Mouse (Mus musculus) liver, adult 2 months (tissue): ENCODE measurements at regions not wholly inside any gene's neighbourhood (a gene's known extent, or its start where the extent isn't known, plus 50 kb on each side); places are given as distances from the start of the nearest gene placed in this dataset.

Experiments
- CTCF ChIP-seq: fragments of 200-500 bp; IDR thresholded peaks from 2 replicates; pipeline ENCODE4 v1.5.1; 2011; ENCODE audit warnings: low read depth, low read length, control low read depth
- POLR2A ChIP-seq: fragments of 200-500 bp; IDR thresholded peaks from 2 replicates; pipeline ENCODE4 v1.6.1; 2011; ENCODE audit warnings: low read length, control low read depth; ENCODE audit not compliant: insufficient read depth; ENCODE audit errors: extremely low read depth

DNA sequence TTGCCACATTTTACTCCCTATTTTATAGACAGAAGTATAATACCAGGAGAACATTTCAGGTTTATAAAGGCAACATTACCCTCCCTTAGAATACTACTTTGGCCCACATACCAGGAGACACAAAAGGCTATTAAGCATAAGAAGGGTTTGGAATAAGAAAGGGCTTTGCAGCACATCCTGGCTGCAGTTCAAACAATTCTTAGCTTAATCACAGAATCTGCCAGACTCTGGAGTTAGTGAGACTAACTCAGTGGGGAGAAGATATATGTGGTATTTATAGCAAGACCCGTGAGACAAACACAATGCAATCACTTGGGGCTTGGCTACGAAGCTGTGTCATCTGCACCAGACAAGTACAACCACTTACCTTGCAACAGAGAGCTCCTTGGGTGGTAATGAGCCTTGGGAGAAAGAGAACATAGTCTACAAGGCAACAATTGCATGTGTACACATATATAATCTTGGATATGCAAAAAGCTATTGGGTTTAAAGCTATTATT is 84.4 kb downstream of the Pcdh18 start:
- TF ChIP-seq POLR2A (no peak), CTCF (no peak)
